Mouse (Mus musculus) urinary bladder, postnatal 36 days (tissue): Measurements from ENCODE around the gene Card10.

Experiments
- DNase-seq, 2 experiments: peaks; one replicate each; pipeline ENCODE4 v3.0.0; 2022; ENCODE audit warnings: low spot score in 2 of 2, mixed read lengths in 1 of 2

Gene Card10

GRCm38 (mm10) chr15:78801971-78802741, 686 bp downstream of the Card10 start:
- no peak for DNase-seq

GRCm38 (mm10) chr15:78801571-78801970, 1.3 kb downstream of the Card10 start:
- no peak for DNase-seq

- DNase-seq: no peak
Measured at GRCm38 (mm10) chr15:78799029-78799428, 3.8 kb downstream of the Card10 start.

- DNase-seq: no peak
Measured at GRCm38 (mm10) chr15:78797060-78797329, 5.8 kb downstream of the Card10 start.

GRCm38 (mm10) chr15:78796196-78797059, 6.4 kb downstream of the Card10 start:
- no peak for DNase-seq

- DNase-seq: no peak
Measured at GRCm38 (mm10) chr15:78790990-78791389, 11.9 kb downstream of the Card10 start.

GRCm38 (mm10) chr15:78790451-78790850, 12.4 kb downstream of the Card10 start:
- DNase-seq: no peak

GRCm38 (mm10) chr15:78789721-78790323, 13.0 kb downstream of the Card10 start:
- DNase-seq: no peak

GRCm38 (mm10) chr15:78788042-78788441, 14.8 kb downstream of the Card10 start:
- no peak for DNase-seq

- DNase-seq: no peak
Measured at GRCm38 (mm10) chr15:78787287-78787856, 15.5 kb downstream of the Card10 start.

- DNase-seq: peak in 1 of 2 experiments; percentile 37
Measured at GRCm38 (mm10) chr15:78786411-78786818, 16.4 kb downstream of the Card10 start.

- peak in 1 of 2 experiments; percentile 74 for DNase-seq
Measured at GRCm38 (mm10) chr15:78785961-78786360, 16.9 kb downstream of the Card10 start.

GRCm38 (mm10) chr15:78785258-78785657, 17.6 kb downstream of the Card10 start:
- DNase-seq: no peak

- no peak for DNase-seq
Measured at GRCm38 (mm10) chr15:78784520-78784919, 18.3 kb downstream of the Card10 start.

GRCm38 (mm10) chr15:78782348-78783103, 20.3 kb downstream of the Card10 start:
- no peak for DNase-seq

- DNase-seq: no peak
Measured at GRCm38 (mm10) chr15:78780908-78781307, 21.9 kb downstream of the Card10 start.

- no peak for DNase-seq
Measured at GRCm38 (mm10) chr15:78780359-78780758, 22.5 kb downstream of the Card10 start.

GRCm38 (mm10) chr15:78779690-78780089, 23.2 kb downstream of the Card10 start:
- no peak for DNase-seq

GRCm38 (mm10) chr15:78779253-78779652, 23.6 kb downstream of the Card10 start:
- DNase-seq: no peak

GRCm38 (mm10) chr15:78778077-78778870, 24.6 kb downstream of the Card10 start:
- DNase-seq: peak; percentile 67 to 86

GRCm38 (mm10) chr15:78773290-78773729, 29.5 kb downstream of the Card10 start, which contains the start of gene Mfng:
TSS of gene Mfng (minus strand) at chr15:78773475.
- peak in 1 of 2 experiments; percentile 65 for DNase-seq
